In genomic region chr8:84856864-84857441, GRCm38 (mm10) we compare ENCODE assay signal across 8 mouse cellular contexts. TPM values are rescaled to one million over a fixed set of nuclear protein-coding genes. Genes with fewer than 3 reads are reported as not detected.
DNase-seq lines count a peak whose midpoint lies in the region; ATAC-seq lines count a peak whose summit lies in the region.

Gene Farsa, plus strand, starts transcription at chr8:84856989.

- WGBS in heart, embryonic 14.5 days: under 1% methylated on average over 39 of the region's 39 CpGs
- WGBS in liver, embryonic 13.5 days (ENCODE audit: insufficient replicate concordance): under 1% methylated on average over 39 of the region's 39 CpGs
- under 1% methylated on average over 39 of the region's 39 CpGs for WGBS in stomach, embryonic 16.5 days

- peak; percentile 90 for DNase-seq in c-Kit-negative CD71-positive TER-119-positive erythroid progenitor cells, embryonic 14.5 days (ENCODE audit: low read depth, low spot score)
- DNase-seq in fibroblast of lung, adult 2 months (ENCODE audit: low read depth): peak; percentile 86
- peak; percentile 94 for DNase-seq in kidney, postnatal 14 days
- peak; percentile 89 for DNase-seq in liver, embryonic 13.5 days
- DNase-seq in neural tube, embryonic 10.5 days (ENCODE audit: extremely low spot score, low spot score): peak; percentile 95

- H3K36me3 ChIP-seq in heart, embryonic 14.5 days (ENCODE audit: control insufficient read depth, insufficient read depth, low read length): peaks cover 30% of the 10 kb centered on the region
- peaks cover 38% of the 10 kb centered on the region for H3K36me3 ChIP-seq in liver, embryonic 13.5 days
- peaks cover 10% of the 10 kb centered on the region for H3K36me3 ChIP-seq in stomach, embryonic 16.5 days (ENCODE audit: control insufficient read depth, insufficient read depth, low read length)

- peak; percentile 99 for ATAC-seq in CD4-positive, CD25-positive, alpha-beta regulatory T cell, adult 4 months
- peak; percentile 80; the same call in 1 of the 2 replicates for ATAC-seq in heart, embryonic 14.5 days (ENCODE audit: insufficient number of reproducible peaks, insufficient read depth, low FRiP score, low read depth)
- ATAC-seq in liver, embryonic 13.5 days (ENCODE audit: low read depth): peak; percentile 89
- ATAC-seq in stomach, embryonic 16.5 days (ENCODE audit: insufficient read depth, low FRiP score): peak; percentile 94

- peak within 1 kb of the TSS; percentile 96 for H3K9ac ChIP-seq in heart, embryonic 14.5 days (ENCODE audit: low read length)
- peak within 1 kb of the TSS; percentile 88 for H3K9ac ChIP-seq in liver, embryonic 13.5 days
- H3K9ac ChIP-seq in stomach, embryonic 16.5 days (ENCODE audit: low read length): peak within 1 kb of the TSS; percentile 93

- H3K27ac ChIP-seq in heart, embryonic 14.5 days (replicated peaks in 1 of 2; ENCODE audit: control insufficient read depth in 1 of 2, insufficient read depth in 1 of 2, low read depth in 2 of 2, low read length in 2 of 2): peak within 1 kb of the TSS; percentile 76 to 81
- H3K27ac ChIP-seq in liver, embryonic 13.5 days: peak within 1 kb of the TSS; percentile 83
- H3K27ac ChIP-seq in stomach, embryonic 16.5 days (ENCODE audit: low read length): peak within 1 kb of the TSS; percentile 69

- H3K27me3 ChIP-seq in heart, embryonic 14.5 days (ENCODE audit: control insufficient read depth, insufficient read depth, low read length): no peaks in the 10 kb centered on the region
- H3K27me3 ChIP-seq in liver, embryonic 13.5 days: no peaks in the 10 kb centered on the region
- no peaks in the 10 kb centered on the region for H3K27me3 ChIP-seq in stomach, embryonic 16.5 days (ENCODE audit: control insufficient read depth, insufficient read depth, low read length)

- peak within 1 kb of the TSS; percentile 96 for H3K4me2 ChIP-seq in heart, embryonic 14.5 days (ENCODE audit: low read length)
- H3K4me2 ChIP-seq in liver, embryonic 13.5 days: peak within 1 kb of the TSS; percentile 86
- H3K4me2 ChIP-seq in stomach, embryonic 16.5 days (ENCODE audit: low read depth, low read length): peak within 1 kb of the TSS; percentile 83

- no peaks in the 10 kb centered on the region for H3K9me3 ChIP-seq in heart, embryonic 14.5 days (ENCODE audit: control insufficient read depth, low read length)
- no peaks in the 10 kb centered on the region for H3K9me3 ChIP-seq in liver, embryonic 13.5 days (replicated peaks)
- H3K9me3 ChIP-seq in stomach, embryonic 16.5 days (replicated peaks; ENCODE audit: control insufficient read depth, low read length): no peaks in the 10 kb centered on the region

- H3K4me3 ChIP-seq in heart, embryonic 14.5 days (ENCODE audit: control insufficient read depth in 1 of 2, insufficient read depth in 1 of 2, low read depth in 1 of 2, low read length in 2 of 2): peak within 1 kb of the TSS; percentile 94 to 95
- peak within 1 kb of the TSS; percentile 79 for H3K4me3 ChIP-seq in liver, embryonic 13.5 days (replicated peaks)
- H3K4me3 ChIP-seq in stomach, embryonic 16.5 days (replicated peaks; ENCODE audit: low read length): peak within 1 kb of the TSS; percentile 76

- peaks cover 2 to 10% of the 10 kb centered on the region in 2 experiments; a peak in 3 of 4 replicates for H3K4me1 ChIP-seq in heart, embryonic 14.5 days (ENCODE audit: control insufficient read depth in 2 of 2, insufficient read depth in 2 of 2, low read length in 2 of 2)
- peaks cover 30% of the 10 kb centered on the region for H3K4me1 ChIP-seq in liver, embryonic 13.5 days (replicated peaks)
- peaks cover 10% of the 10 kb centered on the region for H3K4me1 ChIP-seq in stomach, embryonic 16.5 days (ENCODE audit: control insufficient read depth, insufficient read depth, low read length)

RNA-seq across cellular contexts. Expression of gene Farsa, which starts in this region (rescaled TPM):
- polyA plus RNA-seq in CD4-positive, CD25-positive, alpha-beta regulatory T cell, adult 4 months (2017; shearing (Covaris generic)): 100 to 1,000 TPM in 1 of 2 experiments, 10 to 100 TPM in 1; 67.4 to 122 TPM
- polyA plus RNA-seq in heart, embryonic 14.5 days (2014; fragmentation: Nextera tagmentation; extraction: Ambion mirVana): 47.6 and 50.7 TPM in 2 replicates
- 82.3 and 83.1 TPM in 2 replicates for polyA plus RNA-seq in liver, embryonic 13.5 days (2015; fragmentation: Nextera tagmentation; extraction: Ambion mirVana)
- polyA plus RNA-seq in stomach, embryonic 16.5 days (2015; fragmentation: Nextera tagmentation; extraction: Ambion mirVana): 85.9 and 91.5 TPM in 2 replicates

Comparison
In these comparisons a context has a peak if more than half of its experiments do, and no peak if none do; other contexts are left out.
1. Peak in every context shown above with its lines: DNase-seq, ATAC-seq, H3K4me3 ChIP-seq and H3K27ac ChIP-seq.